Mouse (Mus musculus): ENCODE results near the gene 1700028P14Rik. TPM values are rescaled to one million over a fixed set of nuclear protein-coding genes. Genes with fewer than 3 reads are reported as not detected.

1700028P14Rik gene
- polyA plus RNA-seq, 1 experiment: not detected

GRCm38 (mm10) chr19:23562061-23562460, 90.6 kb downstream of the 1700028P14Rik start:
- no peak for DNase-seq (ENCODE audit: low read depth in 1 of 2, low spot score in 2 of 2)
- H3K4me1 ChIP-seq (ENCODE audit: control insufficient read depth, insufficient read depth, insufficient read length): no peaks in the 10 kb centered on the region
- H3K36me3 ChIP-seq (ENCODE audit: control insufficient read depth, insufficient read depth, low read length): no peaks in the 10 kb centered on the region
- TF ChIP-seq POLR2A (IDR thresholded peaks at IDR 0.05; ENCODE audit: low read depth, low read length) (no peak), CTCF (IDR thresholded peaks at IDR 0.05; ENCODE audit: extremely low read depth, insufficient read depth, insufficient read length, insufficient replicate concordance) (no peak)
- H3K27ac ChIP-seq (ENCODE audit: insufficient read depth, low read length): no peak overlapping the region
- WGBS: 93% methylated on average over 6 of the region's 6 CpGs
- no peaks in the 10 kb centered on the region for H3K27me3 ChIP-seq (ENCODE audit: control insufficient read depth, insufficient read depth, low read length)
- H3K4me3 ChIP-seq (ENCODE audit: extremely low read depth, insufficient read depth, insufficient read length): no peak overlapping the region

- H3K4me1 ChIP-seq (ENCODE audit: control insufficient read depth, insufficient read depth, insufficient read length): no peaks in the 10 kb centered on the region
- no peak for DNase-seq (ENCODE audit: low read depth in 1 of 2, low spot score in 2 of 2)
- TF ChIP-seq CTCF (IDR thresholded peaks at IDR 0.05; ENCODE audit: extremely low read depth, insufficient read depth, insufficient read length, insufficient replicate concordance) (no peak), POLR2A (IDR thresholded peaks at IDR 0.05; ENCODE audit: low read depth, low read length) (no peak)
- no peaks in the 10 kb centered on the region for H3K36me3 ChIP-seq (ENCODE audit: control insufficient read depth, insufficient read depth, low read length)
- H3K27ac ChIP-seq (ENCODE audit: insufficient read depth, low read length): no peak overlapping the region
- no peaks in the 10 kb centered on the region for H3K27me3 ChIP-seq (ENCODE audit: control insufficient read depth, insufficient read depth, low read length)
- no peak overlapping the region for H3K4me3 ChIP-seq (ENCODE audit: extremely low read depth, insufficient read depth, insufficient read length)
- WGBS: 78% methylated on average over 2 of the region's 2 CpGs
Observed at GRCm38 (mm10) chr19:23553450-23553849, 99.2 kb downstream of the 1700028P14Rik start.

GRCm38 (mm10) chr19:23545604-23546003, 107.0 kb downstream of the 1700028P14Rik start:
- DNase-seq (ENCODE audit: low read depth in 1 of 2, low spot score in 2 of 2): no peak
- Histone ChIP-seq H3K27ac (ENCODE audit: insufficient read depth, low read length) (no peak overlapping the region), H3K4me1 (ENCODE audit: control insufficient read depth, insufficient read depth, insufficient read length) (no peaks in the 10 kb centered on the region)

GRCm38 (mm10) chr19:23543244-23544004, 109.2 kb downstream of the 1700028P14Rik start:
- H3K27me3 ChIP-seq (ENCODE audit: control insufficient read depth, insufficient read depth, low read length): no peaks in the 10 kb centered on the region
- 87% methylated on average over 11 of the region's 11 CpGs for WGBS

More at GRCm38 (mm10) chr19:23545604-23546003, 107.0 kb downstream of the 1700028P14Rik start:
- Histone ChIP-seq H3K4me3 (ENCODE audit: extremely low read depth, insufficient read depth, insufficient read length) (no peak overlapping the region), H3K36me3 (ENCODE audit: control insufficient read depth, insufficient read depth, low read length) (no peaks in the 10 kb centered on the region), H3K27me3 (ENCODE audit: control insufficient read depth, insufficient read depth, low read length) (no peaks in the 10 kb centered on the region)
- TF ChIP-seq CTCF (IDR thresholded peaks at IDR 0.05; ENCODE audit: extremely low read depth, insufficient read depth, insufficient read length, insufficient replicate concordance) (no peak), POLR2A (IDR thresholded peaks at IDR 0.05; ENCODE audit: low read depth, low read length) (no peak)

GRCm38 (mm10) chr19:23542759-23543158, 109.9 kb downstream of the 1700028P14Rik start:
- DNase-seq (ENCODE audit: low read depth in 1 of 2, low spot score in 2 of 2): no peak
- no peaks in the 10 kb centered on the region for H3K4me1 ChIP-seq (ENCODE audit: control insufficient read depth, insufficient read depth, insufficient read length)
- 95% methylated on average over 4 of the region's 4 CpGs for WGBS

More at GRCm38 (mm10) chr19:23543244-23544004, 109.2 kb downstream of the 1700028P14Rik start:
- Histone ChIP-seq H3K4me3 (ENCODE audit: extremely low read depth, insufficient read depth, insufficient read length) (no peak overlapping the region), H3K27ac (ENCODE audit: insufficient read depth, low read length) (no peak overlapping the region), H3K36me3 (ENCODE audit: control insufficient read depth, insufficient read depth, low read length) (no peaks in the 10 kb centered on the region), H3K4me1 (ENCODE audit: control insufficient read depth, insufficient read depth, insufficient read length) (no peaks in the 10 kb centered on the region)
- no peak for DNase-seq (ENCODE audit: low read depth in 1 of 2, low spot score in 2 of 2)
- TF ChIP-seq CTCF (IDR thresholded peaks at IDR 0.05; ENCODE audit: extremely low read depth, insufficient read depth, insufficient read length, insufficient replicate concordance): no peak
- no peak for TF ChIP-seq POLR2A (IDR thresholded peaks at IDR 0.05; ENCODE audit: low read depth, low read length)

GRCm38 (mm10) chr19:23535700-23536099, 116.9 kb downstream of the 1700028P14Rik start:
- no peaks in the 10 kb centered on the region for H3K4me1 ChIP-seq (ENCODE audit: control insufficient read depth, insufficient read depth, insufficient read length)
- no peak for DNase-seq (ENCODE audit: low read depth in 1 of 2, low spot score in 2 of 2)
- 63% methylated on average over 3 of the region's 3 CpGs for WGBS
- no peaks in the 10 kb centered on the region for H3K27me3 ChIP-seq (ENCODE audit: control insufficient read depth, insufficient read depth, low read length)
- H3K36me3 ChIP-seq (ENCODE audit: control insufficient read depth, insufficient read depth, low read length): no peaks in the 10 kb centered on the region
- TF ChIP-seq CTCF (IDR thresholded peaks at IDR 0.05; ENCODE audit: extremely low read depth, insufficient read depth, insufficient read length, insufficient replicate concordance): no peak
- no peak for TF ChIP-seq POLR2A (IDR thresholded peaks at IDR 0.05; ENCODE audit: low read depth, low read length)
- H3K27ac ChIP-seq (ENCODE audit: insufficient read depth, low read length): no peak overlapping the region
- no peak overlapping the region for H3K4me3 ChIP-seq (ENCODE audit: extremely low read depth, insufficient read depth, insufficient read length)

More at GRCm38 (mm10) chr19:23542759-23543158, 109.9 kb downstream of the 1700028P14Rik start:
- Histone ChIP-seq H3K27ac (ENCODE audit: insufficient read depth, low read length) (no peak overlapping the region), H3K4me3 (ENCODE audit: extremely low read depth, insufficient read depth, insufficient read length) (no peak overlapping the region), H3K36me3 (ENCODE audit: control insufficient read depth, insufficient read depth, low read length) (no peaks in the 10 kb centered on the region), H3K27me3 (ENCODE audit: control insufficient read depth, insufficient read depth, low read length) (no peaks in the 10 kb centered on the region)
- no peak for TF ChIP-seq CTCF (IDR thresholded peaks at IDR 0.05; ENCODE audit: extremely low read depth, insufficient read depth, insufficient read length, insufficient replicate concordance)
- no peak for TF ChIP-seq POLR2A (IDR thresholded peaks at IDR 0.05; ENCODE audit: low read depth, low read length)

- no peaks in the 10 kb centered on the region for H3K4me1 ChIP-seq (ENCODE audit: control insufficient read depth, insufficient read depth, insufficient read length)
- H3K4me3 ChIP-seq (ENCODE audit: extremely low read depth, insufficient read depth, insufficient read length): no peak overlapping the region
- 78% methylated on average over 4 of the region's 4 CpGs for WGBS
- H3K27me3 ChIP-seq (ENCODE audit: control insufficient read depth, insufficient read depth, low read length): no peaks in the 10 kb centered on the region
- DNase-seq (ENCODE audit: low read depth in 1 of 2, low spot score in 2 of 2): no peak
- H3K36me3 ChIP-seq (ENCODE audit: control insufficient read depth, insufficient read depth, low read length): no peaks in the 10 kb centered on the region
- no peak overlapping the region for H3K27ac ChIP-seq (ENCODE audit: insufficient read depth, low read length)
- TF ChIP-seq CTCF (IDR thresholded peaks at IDR 0.05; ENCODE audit: extremely low read depth, insufficient read depth, insufficient read length, insufficient replicate concordance): no peak
- TF ChIP-seq POLR2A (IDR thresholded peaks at IDR 0.05; ENCODE audit: low read depth, low read length): no peak
Observed at GRCm38 (mm10) chr19:23531899-23532298, 120.7 kb downstream of the 1700028P14Rik start.

Data from spleen, adult 2 months (tissue).